Mouse (Mus musculus) stomach, postnatal 0 days (tissue): ENCODE measurements around the gene Ubc.

ENCODE experiments used
- CTCF ChIP-seq: IDR thresholded peaks from 2 replicates; pipeline ENCODE4 v1.5.1; 2016; ENCODE audit warnings: antibody characterized with exemption, low read depth, mild to moderate bottlenecking, moderate library complexity
- EP300 ChIP-seq: optimal IDR thresholded peaks from 2 replicates; pipeline ENCODE3; 2016; ENCODE audit warnings: antibody characterized with exemption

DNA sequence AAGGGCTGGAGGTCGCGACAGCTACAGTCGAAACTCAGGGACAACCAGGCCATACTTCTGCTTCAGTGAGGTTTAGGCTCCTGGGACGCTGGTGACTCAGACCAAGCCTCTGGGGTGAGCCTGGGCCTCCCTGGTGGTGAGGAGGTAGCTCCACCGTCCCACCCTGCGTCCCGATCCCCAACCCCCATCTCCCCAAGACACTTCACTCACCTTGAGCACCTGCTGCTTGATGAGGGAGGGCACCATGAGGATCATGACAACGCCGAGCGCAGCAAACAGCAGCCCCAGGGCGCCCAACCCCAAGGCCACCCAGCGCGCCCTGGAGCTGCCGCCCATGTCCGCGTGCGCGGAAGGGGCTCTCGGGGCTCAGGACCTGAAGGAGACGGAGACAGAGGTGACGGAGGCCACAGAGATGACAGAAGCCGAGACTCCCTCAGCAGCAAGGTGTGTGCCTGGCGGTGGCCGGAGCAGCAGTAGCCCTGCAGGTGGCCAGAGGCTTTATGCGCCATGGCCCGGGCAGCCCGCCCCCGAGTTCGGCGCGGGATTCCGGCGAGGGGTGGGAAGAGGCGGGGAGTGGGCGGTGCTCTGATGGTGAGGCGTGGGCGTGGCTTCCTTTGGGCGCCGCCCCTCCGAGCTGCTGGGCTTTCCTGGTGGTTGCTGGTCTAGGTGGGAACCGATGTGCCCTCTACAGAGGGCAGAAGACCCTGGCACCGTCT lies 49.3 kb downstream of the Ubc start, which contains the start of gene Scarb1:
- TF ChIP-seq CTCF (peak; percentile 26; the same call in 1 of the 2 replicates), EP300 (no peak)
